ENCODE assay signal across 7 mouse cellular contexts in the genomic region with DNA sequence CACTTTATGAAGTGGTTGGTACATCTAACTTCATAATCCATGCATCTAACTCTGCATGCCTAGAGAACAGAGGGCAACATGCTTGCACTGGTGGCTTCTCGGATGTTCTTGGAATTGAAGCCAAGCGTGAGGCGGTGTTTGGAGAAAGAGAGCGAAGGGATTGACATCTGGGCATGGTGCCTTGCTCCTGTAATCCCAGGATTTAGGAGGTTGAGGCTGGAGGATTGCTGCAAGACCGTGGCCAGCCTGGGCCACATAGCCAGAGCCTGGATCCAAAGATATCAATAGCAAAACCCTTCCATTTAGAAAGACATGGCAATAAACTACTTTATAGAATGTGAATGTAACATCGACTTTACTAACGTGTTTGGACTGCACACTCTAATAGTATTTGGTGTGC. TPM values are rescaled to one million over a fixed set of nuclear protein-coding genes. Genes with fewer than 3 reads are reported as not detected.
DNase-seq lines count a peak whose midpoint lies in the region; ATAC-seq and TF ChIP-seq lines count a peak whose summit lies in the region.

No protein-coding gene starts in this region.

- no peaks in the 10 kb centered on the region for H3K36me3 ChIP-seq in forebrain, postnatal 0 days (ENCODE audit: insufficient read depth)
- H3K36me3 ChIP-seq in liver, embryonic 16.5 days (ENCODE audit: control insufficient read depth, insufficient read depth) = no peaks in the 10 kb centered on the region

- H3K4me2 ChIP-seq in forebrain, postnatal 0 days (ENCODE audit: low read depth) = peak overlapping the region; percentile 35; the same call in 1 of the 2 replicates
- H3K4me2 ChIP-seq in liver, embryonic 16.5 days (ENCODE audit: low read depth, low read length) = peak overlapping the region; percentile 42

- H3K9ac ChIP-seq in forebrain, postnatal 0 days = peak overlapping the region; percentile 25; the same call in 1 of the 2 replicates
- no peak overlapping the region; the same call in 1 of the 2 replicates for H3K9ac ChIP-seq in liver, embryonic 16.5 days (ENCODE audit: low read depth, low read length)

- 39% methylated on average over 7 of the region's 7 CpGs for WGBS in forebrain, postnatal 0 days
- 92% methylated on average over 7 of the region's 7 CpGs for WGBS in liver, embryonic 16.5 days (ENCODE audit: insufficient replicate concordance)

- H3K4me3 ChIP-seq in forebrain, postnatal 0 days (ENCODE audit: low read depth, low read length) = no peak overlapping the region
- H3K4me3 ChIP-seq in liver, embryonic 16.5 days (ENCODE audit: low read depth, low read length) = peak overlapping the region; percentile 54

- H3K9me3 ChIP-seq in forebrain, postnatal 0 days (ENCODE audit: low read length) = no peaks in the 10 kb centered on the region
- H3K9me3 ChIP-seq in liver, embryonic 16.5 days (replicated peaks; ENCODE audit: control insufficient read depth, low read length) = no peaks in the 10 kb centered on the region

- TF ChIP-seq CTCF in forebrain, postnatal 0 days (IDR thresholded peaks at IDR 0.05; ENCODE audit: low read depth) = no peak

- H3K4me1 ChIP-seq in forebrain, postnatal 0 days (ENCODE audit: insufficient read depth) = peaks cover 14% of the 10 kb centered on the region
- H3K4me1 ChIP-seq in liver, embryonic 16.5 days (ENCODE audit: control insufficient read depth, low read depth, low read length) = peaks cover 58% of the 10 kb centered on the region

- no peaks in the 10 kb centered on the region for H3K27me3 ChIP-seq in forebrain, postnatal 0 days (ENCODE audit: insufficient read depth, low read length)
- H3K27me3 ChIP-seq in liver, embryonic 16.5 days (ENCODE audit: control insufficient read depth, insufficient read depth, low read depth, low read length) = no peaks in the 10 kb centered on the region

- H3K27ac ChIP-seq in forebrain, postnatal 0 days (ENCODE audit: low read depth, low read length) = no peak overlapping the region
- H3K27ac ChIP-seq in liver, embryonic 16.5 days (ENCODE audit: low read length) = peak overlapping the region; percentile 75

- peak; percentile 16 for DNase-seq in retina, postnatal 1 day
- DNase-seq in retina, embryonic 14.5 days (ENCODE audit: low spot score) = no peak
- no peak for DNase-seq in forebrain, postnatal 0 days
- DNase-seq in cerebellum, adult 11 months = no peak
- no peak for DNase-seq in adrenal gland, adult 18-20 months (ENCODE audit: low spot score in 2 of 2)

- no peak for ATAC-seq in forebrain, postnatal 0 days
- no peak for ATAC-seq in liver, embryonic 16.5 days (ENCODE audit: low read depth)
- ATAC-seq in granulocyte monocyte progenitor cell, adult 5-6 weeks (replicated peaks; ENCODE audit: poor library complexity, severe bottlenecking) = no peak

RNA-seq across cellular contexts. Expression of gene Bpgm, which starts 2.0 kb away (rescaled TPM):
- total RNA-seq in forebrain, postnatal 0 days (2014; rRNA removed) = 49.6 and 49.9 TPM in 2 replicates
- 70.3 and 72.6 TPM in 2 replicates for polyA plus RNA-seq in forebrain, postnatal 0 days (2015; fragmentation: Nextera tagmentation; extraction: Ambion mirVana)
- 223 TPM in 2 replicates for polyA plus RNA-seq in liver, embryonic 16.5 days (2015; fragmentation: Nextera tagmentation; extraction: Ambion mirVana)
- total RNA-seq in granulocyte monocyte progenitor cell, adult 5-6 weeks (2014; fragmentation: Nextera tagmentation) = 4.1 and 8.7 TPM in 2 replicates
- 11.5 and 15.8 TPM in 2 replicates for total RNA-seq in granulocyte monocyte progenitor cell, adult 5-6 weeks (2017)
- 10 to 100 TPM; 26.2 to 39.8 TPM for total RNA-seq in adrenal gland, adult 18-20 months (2021)
